Mouse (Mus musculus): ENCODE results near the gene Itga3.

The Itga3 gene

GRCm38 (mm10) chr11:95071266-95071665 is 5.3 kb downstream of the Itga3 start:
- DNase-seq (ENCODE audit: low spot score in 2 of 2), result no peak

- no peak for DNase-seq (ENCODE audit: low spot score in 2 of 2)
These were observed 6.2 kb downstream of the Itga3 start for GRCm38 (mm10) chr11:95070140-95071107.

GRCm38 (mm10) chr11:95069226-95069957 is 7.2 kb downstream of the Itga3 start:
- no peak for DNase-seq (ENCODE audit: low spot score in 2 of 2)

- DNase-seq (ENCODE audit: low spot score in 2 of 2), result no peak
These were observed 19.7 kb downstream of the Itga3 start for GRCm38 (mm10) chr11:95056768-95057501.

- DNase-seq (ENCODE audit: low spot score in 2 of 2), result no peak
These were observed 23.5 kb downstream of the Itga3 start for GRCm38 (mm10) chr11:95053062-95053461.

GRCm38 (mm10) chr11:95046980-95047680 is 29.5 kb downstream of the Itga3 start:
- DNase-seq (ENCODE audit: low spot score in 2 of 2), result peak; percentile 45 to 70

GRCm38 (mm10) chr11:95044185-95044870 is 32.3 kb downstream of the Itga3 start:
- no peak for DNase-seq (ENCODE audit: low spot score in 2 of 2)

GRCm38 (mm10) chr11:95043608-95044007 is 33.0 kb downstream of the Itga3 start:
- no peak for DNase-seq (ENCODE audit: low spot score in 2 of 2)

GRCm38 (mm10) chr11:95043060-95043459 is 33.5 kb downstream of the Itga3 start:
- no peak for DNase-seq (ENCODE audit: low spot score in 2 of 2)

- DNase-seq (ENCODE audit: low spot score in 2 of 2), result peak; percentile 80 to 83
These were observed 34.5 kb downstream of the Itga3 start for GRCm38 (mm10) chr11:95042096-95042495.

- DNase-seq (ENCODE audit: low spot score in 2 of 2), result peak; percentile 88 to 94
These were observed 35.4 kb downstream of the Itga3 start, which contains the start of gene Pdk2 for GRCm38 (mm10) chr11:95041139-95041609. Pdk2 (minus strand) TSS chr11:95041354.

- DNase-seq (ENCODE audit: low spot score in 2 of 2), result peak; percentile 45 to 47
These were observed 36.0 kb downstream of the Itga3 start for GRCm38 (mm10) chr11:95040491-95041138.

GRCm38 (mm10) chr11:95039766-95040165 is 36.8 kb downstream of the Itga3 start:
- DNase-seq (ENCODE audit: low spot score in 2 of 2), result no peak

- DNase-seq (ENCODE audit: low spot score in 2 of 2), result no peak
These were observed 37.6 kb downstream of the Itga3 start for GRCm38 (mm10) chr11:95038818-95039655.

GRCm38 (mm10) chr11:95038156-95038817 is 38.3 kb downstream of the Itga3 start:
- no peak for DNase-seq (ENCODE audit: low spot score in 2 of 2)

- DNase-seq (ENCODE audit: low spot score in 2 of 2), result no peak
These were observed 39.3 kb downstream of the Itga3 start for GRCm38 (mm10) chr11:95037306-95037705.

- DNase-seq (ENCODE audit: low spot score in 2 of 2), result no peak
These were observed 40.1 kb downstream of the Itga3 start for GRCm38 (mm10) chr11:95036521-95036920.

GRCm38 (mm10) chr11:95034902-95035301 is 41.7 kb downstream of the Itga3 start:
- no peak for DNase-seq (ENCODE audit: low spot score in 2 of 2)

All from spleen, postnatal 10 days (tissue).